Mouse (Mus musculus) cerebellum, postnatal 25 days (tissue): ENCODE measurements around the gene Msi2.

ENCODE experiments used
- DNase-seq, 2 experiments: peaks; one replicate each; pipeline ENCODE4 v3.0.0; 2021; ENCODE audit warnings: mixed read lengths in 2 of 2

Msi2 gene

DNA sequence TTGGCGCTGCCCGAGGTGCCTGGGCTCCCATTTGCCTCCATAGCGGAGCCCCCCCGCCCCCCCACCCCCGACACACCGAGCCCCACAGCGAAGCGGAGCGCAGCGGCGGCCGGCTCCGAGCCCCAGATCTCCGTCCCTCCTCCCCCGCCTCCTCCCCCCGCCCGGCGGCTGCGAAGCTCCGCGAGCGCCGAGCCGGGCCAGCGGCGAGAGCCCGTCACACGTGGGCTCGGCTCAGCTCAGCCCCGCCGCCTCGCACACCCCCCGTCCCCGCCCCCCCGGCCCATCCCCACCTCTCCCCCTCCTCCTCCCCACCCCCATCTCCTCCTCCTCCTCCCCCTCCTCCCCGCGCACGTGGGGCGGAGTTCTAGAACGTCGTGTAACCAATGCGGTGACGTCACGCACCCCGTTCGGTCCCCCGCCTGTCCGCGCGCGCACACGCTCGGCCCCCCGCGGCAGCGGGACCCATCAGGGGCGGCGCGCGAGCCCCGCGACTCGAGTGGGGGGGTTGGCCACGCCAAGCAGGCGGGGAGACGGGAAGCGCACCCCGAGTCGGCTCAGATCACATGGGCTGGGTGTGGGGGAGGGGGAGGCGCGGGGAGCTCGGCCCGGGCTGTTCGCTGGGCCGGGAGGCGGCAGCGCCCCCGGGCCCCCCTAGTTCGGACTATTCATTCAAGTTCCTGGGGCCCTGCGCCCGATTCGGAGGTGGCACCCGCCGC is at the start of gene Msi2:
Gene Msi2 (minus strand): TSS at position 464 of the 716 bp plus-strand sequence.
- peak; percentile 93 to 97 for DNase-seq

GRCm38 (mm10) chr11:88765635-88766034 is 47.3 kb upstream of the Msi2 start:
- DNase-seq, result no peak

GRCm38 (mm10) chr11:88763371-88763770 is 45.1 kb upstream of the Msi2 start:
- DNase-seq, result peak; percentile 20 to 42

DNA sequence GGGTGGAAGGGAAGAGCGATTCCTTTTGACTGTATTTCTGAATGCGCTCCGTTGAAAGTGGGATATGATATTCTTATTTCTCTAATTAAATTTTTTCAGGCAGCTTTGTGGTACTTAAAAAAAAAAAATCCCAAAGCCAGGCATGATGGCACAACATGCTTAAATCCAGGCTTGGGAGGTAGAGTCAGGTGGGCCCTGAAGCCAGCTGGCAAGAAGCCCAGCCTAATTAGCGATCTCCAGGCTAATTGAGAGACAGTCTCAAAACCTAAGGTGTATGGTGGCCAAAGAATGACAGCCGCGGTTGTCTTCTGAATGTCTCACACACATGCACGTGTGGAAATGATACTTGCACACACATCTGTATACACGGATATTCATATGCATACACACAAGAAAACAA is 41.2 kb upstream of the Msi2 start:
- DNase-seq, result no peak

GRCm38 (mm10) chr11:88758402-88758801 is 40.1 kb upstream of the Msi2 start:
- DNase-seq, result no peak

GRCm38 (mm10) chr11:88745306-88745705 is 27.0 kb upstream of the Msi2 start:
- no peak for DNase-seq

GRCm38 (mm10) chr11:88739574-88740295 is 21.4 kb upstream of the Msi2 start:
- no peak for DNase-seq

GRCm38 (mm10) chr11:88729363-88729762 is 11.1 kb upstream of the Msi2 start:
- DNase-seq, result peak in 1 of 2 experiments; percentile 32

GRCm38 (mm10) chr11:88728508-88728890 is 10.2 kb upstream of the Msi2 start:
- DNase-seq, result peak; percentile 83 to 88

GRCm38 (mm10) chr11:88727768-88728507 is 9.6 kb upstream of the Msi2 start:
- peak in 1 of 2 experiments; percentile 30 for DNase-seq

- no peak for DNase-seq
Measured at GRCm38 (mm10) chr11:88721144-88721636, 2.9 kb upstream of the Msi2 start.

DNA sequence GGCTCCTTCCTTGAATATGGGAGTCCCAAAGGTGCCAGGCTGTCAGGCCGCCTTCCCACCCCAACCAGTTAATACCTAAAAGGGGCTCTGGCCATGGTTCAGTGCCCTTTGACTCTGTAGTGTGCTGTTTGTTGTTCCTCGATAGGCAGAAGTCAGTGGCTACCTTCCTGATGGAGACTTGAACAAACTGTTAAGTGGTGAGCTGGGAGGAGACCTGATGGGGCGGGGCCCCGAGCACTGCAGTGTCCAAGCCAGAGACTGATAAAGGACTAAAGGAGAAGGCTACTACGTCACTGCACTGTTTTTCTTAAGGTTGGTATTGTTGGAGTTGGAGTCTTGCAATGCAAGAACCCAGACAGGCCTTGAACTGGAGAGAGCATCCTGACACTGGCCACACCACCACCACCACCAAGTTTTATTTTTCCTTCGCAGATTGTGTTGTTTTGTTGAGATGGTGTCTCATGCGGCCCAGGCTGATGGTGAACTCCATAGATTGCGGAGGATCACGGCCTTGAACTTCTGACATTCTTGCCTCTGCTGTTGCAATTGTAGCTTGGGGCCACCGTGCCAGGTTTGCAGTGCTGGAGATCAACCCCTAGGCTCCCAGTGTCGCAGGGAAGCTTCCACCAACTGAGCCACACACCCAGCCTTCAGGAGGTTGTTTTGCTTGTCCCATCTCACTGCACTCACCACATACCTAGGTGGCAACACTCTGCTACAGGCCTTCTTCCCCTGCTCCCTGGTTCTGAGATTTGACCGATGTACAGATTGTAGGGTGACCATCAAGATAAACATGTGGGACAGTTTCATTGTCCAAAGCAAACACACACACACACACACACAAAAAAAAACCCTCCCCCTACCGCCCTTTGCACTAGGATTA is 2.2 kb upstream of the Msi2 start:
- DNase-seq, result no peak

- DNase-seq, result no peak
Measured at GRCm38 (mm10) chr11:88719601-88720000, 1.3 kb upstream of the Msi2 start.

DNA sequence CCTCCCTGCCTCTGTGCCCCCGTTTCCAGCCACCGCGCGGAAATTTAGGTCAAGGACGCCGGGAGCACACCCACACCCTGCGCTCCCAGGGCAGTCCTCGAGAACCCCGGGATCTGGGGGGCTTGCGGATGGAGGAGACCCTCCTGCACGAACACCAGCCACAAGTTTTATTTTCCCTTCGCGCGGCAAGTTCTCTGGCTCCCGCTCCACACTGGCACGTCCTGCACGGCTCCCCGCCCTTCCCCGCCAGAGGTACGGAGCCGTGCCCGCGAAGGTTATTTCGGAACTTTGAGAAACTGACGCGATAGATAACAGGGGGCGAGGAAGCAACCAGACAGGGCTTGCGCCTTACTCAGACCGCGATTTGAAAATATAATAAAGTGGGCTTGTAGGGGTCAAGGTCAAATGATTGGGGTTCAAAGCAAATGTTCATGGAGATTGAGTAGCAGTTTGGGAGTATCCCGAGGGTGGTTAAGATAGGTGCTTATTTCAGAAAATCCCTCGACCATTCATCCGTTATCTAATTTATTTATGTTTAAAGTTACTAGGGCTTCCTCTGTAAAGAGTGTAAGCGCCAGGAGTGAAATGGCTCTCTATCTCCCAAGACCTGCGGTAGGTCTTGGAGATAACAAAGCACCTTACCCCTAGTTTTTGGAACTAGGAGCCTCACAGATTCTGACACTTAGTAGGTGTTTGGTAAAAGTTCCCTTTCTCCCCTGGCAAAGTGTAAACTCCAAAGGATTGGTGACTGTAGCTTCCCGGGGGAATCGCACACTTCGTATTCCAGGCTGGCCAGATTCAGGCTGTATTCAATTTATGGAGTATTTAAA is 668 bp upstream of the Msi2 start:
- no peak for DNase-seq

DNA sequence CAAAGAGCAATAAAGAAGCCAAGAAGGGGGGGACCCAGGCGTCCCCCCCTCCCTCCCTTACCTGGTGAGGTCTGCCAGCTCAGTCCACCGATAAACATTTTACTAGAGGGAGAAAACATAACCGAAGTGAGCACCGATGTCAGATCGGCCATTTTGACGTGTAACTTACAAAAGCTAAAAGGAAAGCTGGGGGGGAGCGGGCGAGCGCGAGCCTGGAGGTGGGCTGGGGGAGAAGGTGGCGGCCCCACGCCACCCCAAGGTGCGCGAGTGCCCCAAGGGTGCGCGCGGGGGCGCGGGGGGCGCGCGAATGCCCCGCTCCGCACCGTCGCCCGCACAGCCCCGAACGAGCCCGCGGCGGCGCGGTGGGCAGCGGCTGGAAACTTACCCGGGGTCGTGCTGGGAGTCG is 666 bp downstream of the Msi2 start:
- DNase-seq, result no peak

- peak in 1 of 2 experiments; percentile 51 for DNase-seq
Measured at GRCm38 (mm10) chr11:88717016-88717643, 1.2 kb downstream of the Msi2 start.

DNA sequence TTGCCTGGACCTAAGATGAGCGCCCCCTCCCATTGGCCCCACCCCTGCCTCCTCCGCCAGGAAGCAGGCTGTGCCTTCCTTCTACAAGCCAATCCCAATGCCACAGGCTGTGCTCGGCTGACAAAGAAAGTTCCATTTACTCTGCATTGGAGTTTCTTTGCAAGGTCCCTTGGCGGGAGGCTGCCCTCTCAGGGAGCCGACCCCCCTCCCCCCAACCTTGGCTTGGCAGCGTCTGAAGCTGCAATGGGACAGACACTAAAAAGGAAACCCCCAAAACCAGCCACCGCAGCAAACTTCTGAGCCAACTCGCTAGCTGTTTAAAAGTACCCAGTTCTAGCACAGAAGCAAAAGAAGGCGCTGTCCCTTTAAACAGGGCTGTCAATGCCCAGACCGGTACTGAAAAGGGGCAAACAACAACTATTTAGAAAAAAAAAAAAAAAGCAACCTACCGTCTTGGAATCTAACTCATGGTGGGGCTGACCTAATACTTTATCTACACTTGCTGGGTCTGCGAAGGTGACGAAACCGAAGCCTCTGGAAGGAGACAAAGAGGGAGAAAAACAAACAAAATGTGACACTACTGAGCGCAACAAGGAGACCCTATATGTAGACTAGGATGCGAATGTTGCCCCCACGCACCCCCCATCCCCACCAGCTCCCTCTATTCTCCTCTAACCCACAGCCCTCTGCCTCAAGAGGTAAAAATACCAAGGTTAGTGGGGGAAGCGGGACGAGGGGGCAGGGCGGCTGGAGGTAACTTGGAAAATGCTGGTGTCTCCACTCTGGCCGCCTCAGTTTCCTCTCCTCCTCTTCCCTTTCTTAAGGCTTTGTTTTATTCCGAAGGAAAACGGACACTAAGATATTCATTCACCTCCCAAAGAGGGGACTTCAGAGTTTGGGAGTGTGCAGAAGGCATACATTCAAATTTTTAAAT is 2.0 kb downstream of the Msi2 start:
- peak; percentile 36 to 53 for DNase-seq

DNA sequence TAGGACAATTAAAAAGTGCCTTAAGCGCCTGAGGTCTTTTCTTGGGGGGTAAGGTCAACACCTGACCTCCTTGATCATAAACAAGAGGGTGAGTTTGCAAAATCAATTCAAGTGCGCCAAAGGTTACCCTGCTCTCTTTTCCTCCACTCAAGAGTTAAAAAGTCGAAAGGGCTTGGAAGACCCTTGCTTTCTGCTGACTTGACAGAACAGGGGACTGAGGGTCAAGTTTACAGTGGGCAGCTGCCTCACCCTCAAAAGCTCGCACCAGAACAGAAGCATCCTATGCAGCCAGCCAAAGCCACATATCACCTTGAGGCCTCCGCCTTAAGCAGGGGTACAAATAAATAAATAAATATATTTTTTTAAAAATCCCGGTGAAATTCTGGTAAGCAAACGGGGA is 3.0 kb downstream of the Msi2 start:
- no peak for DNase-seq

DNA sequence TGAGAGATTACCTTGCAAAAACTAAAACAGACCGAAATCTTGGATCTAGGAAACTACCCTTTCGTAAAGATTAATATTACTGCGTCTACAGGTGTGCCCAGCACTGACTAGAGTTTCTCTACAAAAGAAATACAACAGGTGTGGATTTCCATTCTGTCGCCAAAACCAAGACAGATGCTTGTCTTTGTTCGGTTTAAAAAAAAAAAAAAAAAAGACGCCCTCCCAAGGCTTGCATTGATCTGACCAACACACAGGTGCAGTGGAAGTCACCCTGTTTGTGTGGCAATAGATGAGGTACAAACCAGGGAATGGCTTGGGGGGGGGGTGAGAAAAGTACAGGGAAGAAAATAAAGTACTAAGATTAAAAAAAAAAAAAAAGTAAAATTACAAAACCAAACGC is 4.2 kb downstream of the Msi2 start:
- no peak for DNase-seq

DNA sequence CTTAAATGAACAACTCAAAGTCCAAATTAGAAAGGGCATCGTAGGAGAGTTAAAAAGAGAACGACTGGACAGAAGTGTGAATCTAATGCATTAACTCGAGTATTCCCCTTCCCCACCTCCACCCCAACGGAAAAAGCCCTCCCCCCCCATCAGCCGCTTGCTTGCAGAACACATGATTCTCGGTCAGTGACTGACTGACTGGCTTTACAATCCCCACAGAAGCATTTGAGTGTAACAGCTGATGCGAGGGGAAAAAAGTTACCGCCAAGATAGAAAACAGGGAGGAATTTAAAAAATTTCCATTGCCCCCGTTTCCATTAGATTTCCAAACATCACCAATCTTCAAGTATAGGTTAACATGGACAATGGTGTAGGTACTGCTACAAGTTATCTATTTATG is 4.8 kb downstream of the Msi2 start:
- DNase-seq, result no peak
